Mouse (Mus musculus): ENCODE measurements around the gene Gmeb2.

DNA sequence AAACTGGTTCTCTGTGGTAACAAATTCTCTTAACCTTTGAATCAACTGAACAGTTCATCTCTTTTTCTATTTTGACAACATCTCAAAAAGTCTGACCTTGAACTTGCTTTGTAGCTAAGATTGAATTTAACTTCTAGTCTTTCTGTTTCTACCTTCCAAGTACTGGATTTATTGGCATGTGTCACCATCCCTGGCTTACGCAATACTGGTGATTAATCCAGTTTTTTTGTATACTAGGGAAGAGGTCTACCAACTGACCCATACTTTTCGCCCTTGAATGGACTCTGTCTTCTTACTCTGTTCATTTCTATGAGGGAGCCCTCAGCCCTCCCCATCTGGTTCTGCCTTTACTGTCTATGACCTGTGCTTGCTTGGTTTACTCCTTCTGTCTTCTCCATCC, 38.3 kb upstream of the Gmeb2 start:
- TF ChIP-seq CTCF (IDR thresholded peaks at IDR 0.05; ENCODE audit: low read depth) (no peak), EP300 (IDR thresholded peaks at IDR 0.05; ENCODE audit: low read depth) (no peak)
